Mouse (Mus musculus): Measurements from ENCODE around the gene Cpeb4.
"Not testable (repeated sequence)": the region's sequence is repeated elsewhere in the genome, so short reads cannot be mapped to it uniquely, and the experiment has no call there.

Cpeb4 gene

DNA sequence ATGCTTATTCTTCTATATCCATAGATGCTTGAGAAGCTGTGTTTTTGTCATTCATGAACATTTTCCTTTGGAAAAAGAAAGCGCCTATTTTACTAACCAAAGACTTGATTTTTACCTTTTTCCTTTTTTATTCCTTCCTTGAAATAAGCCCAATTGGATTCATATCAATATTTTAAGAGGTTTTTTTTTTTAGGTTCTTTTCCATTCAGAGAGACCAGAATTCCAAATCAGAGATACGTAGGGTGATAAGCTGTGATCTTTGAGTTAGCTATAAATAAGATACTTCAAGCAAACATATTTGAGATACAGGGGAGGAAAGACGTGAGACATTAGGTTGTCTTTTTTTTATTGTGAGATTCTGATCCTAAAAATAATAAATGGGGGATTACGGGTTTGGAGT lies at the start of gene Cpeb4:
Gene Cpeb4, plus strand, starts transcription at position 301 of the 400 bp plus-strand sequence.
- no peak for DNase-seq (ENCODE audit: extremely low read depth, low read depth, low spot score)

DNA sequence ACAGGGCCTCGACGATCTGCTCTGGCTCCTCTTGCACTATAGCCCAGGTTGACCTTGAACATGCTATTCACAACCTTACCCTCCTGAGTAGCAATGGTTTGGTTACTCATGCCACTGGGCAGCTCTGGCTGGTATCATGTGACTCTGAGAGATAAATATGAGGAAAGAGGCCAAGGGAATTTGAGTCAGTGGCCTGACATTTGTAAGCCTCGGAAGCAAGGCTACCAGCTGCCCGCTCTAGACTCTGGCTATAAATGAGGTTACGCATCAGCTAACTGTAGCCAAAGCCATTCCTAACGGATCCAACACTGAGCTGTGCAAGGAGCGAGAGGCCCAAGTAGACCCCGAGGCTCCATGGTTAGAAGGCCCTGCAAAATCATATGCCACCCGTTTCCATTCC lies 49.5 kb upstream of the Cpeb4 start:
- no peak for DNase-seq (ENCODE audit: extremely low read depth, low read depth, low spot score)

DNA sequence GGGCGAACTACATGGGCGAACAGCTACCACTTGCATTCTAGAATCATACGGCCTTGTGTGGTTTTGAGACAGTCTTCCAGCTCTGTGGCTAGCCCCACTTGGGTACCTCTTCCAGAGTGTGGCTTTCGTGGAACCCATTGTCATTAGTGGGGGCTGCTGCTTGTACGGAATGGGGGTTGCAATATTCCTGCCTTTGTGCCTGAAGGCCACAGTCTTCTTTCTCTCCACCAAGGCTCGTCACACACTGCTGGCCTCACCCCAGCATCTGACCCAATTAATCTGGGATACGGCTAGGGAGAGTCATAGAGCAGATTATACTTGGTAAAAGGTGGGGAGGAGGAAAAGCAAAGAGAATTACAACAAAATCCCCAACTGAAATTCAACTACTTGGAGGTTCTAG lies 48.5 kb upstream of the Cpeb4 start:
- DNase-seq (ENCODE audit: extremely low read depth, low read depth, low spot score) = no peak

DNA sequence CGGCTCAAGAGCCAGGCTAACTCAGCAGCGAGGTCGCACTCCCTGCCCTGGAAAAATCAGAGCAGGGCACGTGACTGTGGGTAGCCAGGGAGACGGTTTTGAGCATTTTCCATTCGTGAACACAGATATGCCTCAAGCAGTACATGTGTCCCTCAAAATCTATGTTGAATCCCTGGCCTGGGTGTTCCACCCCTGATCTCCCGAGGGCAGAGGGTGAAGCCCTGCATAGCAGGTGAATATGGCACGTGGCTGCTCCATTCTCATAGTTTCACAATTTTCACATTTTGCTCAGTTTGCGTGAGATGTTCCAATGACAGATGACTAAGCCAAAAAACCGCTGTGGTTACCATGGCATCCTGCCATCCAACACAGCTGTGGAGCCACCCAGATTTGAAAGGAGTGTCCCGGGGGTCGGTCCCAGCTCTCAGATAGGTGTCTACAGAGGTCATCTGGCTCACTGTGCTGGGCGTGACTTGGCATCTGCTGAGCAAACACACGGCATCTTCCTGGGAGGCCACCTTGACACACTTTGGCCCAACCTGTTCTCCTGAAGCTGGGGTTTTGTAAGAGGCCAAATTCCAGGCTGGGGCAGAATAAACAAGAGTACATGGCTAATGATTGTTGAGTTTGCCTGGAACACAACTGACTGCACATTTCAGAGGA lies 47.4 kb upstream of the Cpeb4 start:
- DNase-seq (ENCODE audit: extremely low read depth, low read depth, low spot score) = peak; percentile 71

DNA sequence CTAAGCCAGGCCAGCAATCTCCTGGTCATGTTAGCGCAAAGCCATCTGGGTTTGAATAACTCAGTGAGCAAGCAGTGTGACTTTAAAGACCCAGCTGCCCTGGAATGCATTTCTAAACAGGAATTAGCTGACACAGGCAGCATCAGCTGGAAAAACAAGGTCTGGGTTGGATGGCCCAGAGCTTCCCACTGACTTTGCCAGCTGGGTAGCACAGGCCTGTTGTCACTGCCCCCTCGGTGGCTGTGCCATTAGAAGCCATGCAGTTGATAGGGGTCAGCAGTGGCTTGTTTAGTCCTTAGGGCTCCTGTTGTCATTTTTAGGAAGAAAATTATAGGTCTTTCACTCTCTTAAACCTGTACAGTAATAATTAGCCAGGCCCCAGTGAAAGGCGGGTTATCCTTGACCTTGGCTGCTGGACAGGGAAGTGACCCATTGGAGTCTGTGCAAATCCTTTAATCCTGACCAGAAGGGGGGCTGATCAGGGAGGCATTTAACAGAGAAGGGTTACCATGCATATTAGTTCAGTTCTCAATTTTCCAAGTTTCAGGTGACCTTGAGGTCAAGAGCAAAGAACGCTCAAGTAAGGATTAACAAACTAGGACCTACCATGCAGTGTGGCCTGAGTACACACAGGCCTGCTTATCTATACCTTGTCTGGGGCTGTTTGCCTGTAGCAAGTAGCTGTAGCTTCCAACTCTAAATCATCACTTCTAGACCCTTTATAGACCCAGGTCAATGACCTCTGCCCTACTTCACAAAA lies 43.8 kb upstream of the Cpeb4 start:
- no peak for DNase-seq (ENCODE audit: extremely low read depth, low read depth, low spot score)

DNA sequence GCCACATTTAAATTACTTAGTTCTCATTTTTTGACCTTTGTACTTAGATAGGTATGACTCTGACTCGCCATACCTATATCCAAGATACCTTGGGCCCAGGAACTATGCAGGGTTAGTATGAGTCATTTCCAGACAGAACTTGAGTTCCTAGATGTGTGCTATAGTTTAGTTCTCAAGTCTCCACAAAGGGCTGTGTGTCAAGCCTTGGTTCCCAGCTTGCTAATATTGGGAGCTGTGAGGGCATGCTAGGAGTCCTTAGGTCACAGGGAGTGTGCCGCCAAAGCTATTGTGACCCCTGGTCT lies 43.3 kb upstream of the Cpeb4 start:
- no peak for DNase-seq (ENCODE audit: extremely low read depth, low read depth, low spot score)

DNA sequence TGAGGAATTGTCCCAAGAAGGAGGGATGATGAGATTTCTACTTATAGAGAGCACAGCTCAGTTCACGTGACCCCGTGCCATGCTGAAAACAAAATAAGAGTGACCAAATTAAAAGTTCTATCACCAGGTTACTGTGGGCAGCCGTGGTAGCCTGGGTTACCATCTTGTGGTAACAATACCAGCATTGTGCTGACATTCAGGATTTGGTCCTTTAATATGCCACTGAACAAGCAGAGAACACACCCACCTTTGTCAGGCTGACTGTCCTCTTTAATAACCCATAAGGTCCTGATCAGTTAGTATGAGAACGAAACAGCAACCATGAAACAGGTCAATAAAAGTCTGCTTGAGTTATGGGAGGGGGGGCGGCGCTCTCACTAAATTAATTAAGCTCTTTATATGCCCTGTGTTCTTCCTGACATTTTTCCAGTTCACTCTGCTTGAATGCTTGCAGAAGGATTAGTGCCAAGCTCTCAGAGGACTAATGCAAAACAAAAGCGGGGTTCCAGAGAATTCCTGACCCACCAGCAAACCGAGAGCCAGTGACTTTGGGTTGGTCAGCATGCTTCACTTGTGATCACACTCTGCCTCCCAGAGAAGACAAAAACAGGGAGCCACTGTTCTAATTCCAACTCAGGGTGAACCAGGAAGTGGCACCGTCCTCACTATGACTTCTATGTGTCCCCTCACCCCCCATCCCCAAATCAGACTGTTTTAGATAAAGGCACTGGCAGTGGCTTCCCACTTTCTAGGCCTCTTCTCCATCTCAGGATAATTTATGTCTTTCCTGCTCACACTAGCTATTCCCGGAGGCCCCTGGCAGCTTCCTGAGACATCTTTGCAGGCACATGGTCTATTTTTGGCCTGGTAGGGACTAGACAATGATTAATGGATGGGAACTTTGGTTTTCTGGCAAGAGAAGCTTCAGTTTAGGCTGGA lies 41.5 kb upstream of the Cpeb4 start:
- DNase-seq (ENCODE audit: extremely low read depth, low read depth, low spot score) = no peak

DNA sequence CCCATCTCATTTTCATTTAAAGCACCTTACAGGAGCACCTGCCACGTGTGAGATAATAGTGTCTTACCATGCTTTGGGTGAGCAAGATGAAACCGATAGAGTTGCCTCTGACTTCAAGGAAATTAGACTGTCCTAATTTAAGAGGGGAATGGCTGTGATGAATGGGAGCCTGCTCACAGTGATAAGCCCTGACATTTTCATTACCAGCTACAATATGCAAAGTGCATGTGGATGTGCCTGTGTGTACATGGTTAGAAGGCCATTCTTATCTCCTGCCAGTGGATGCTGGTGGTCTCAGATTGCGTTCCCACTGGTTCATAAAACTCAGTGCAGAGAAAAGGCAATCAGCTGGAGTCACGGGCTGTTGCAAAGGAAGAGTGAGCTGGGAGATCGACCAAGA lies 40.6 kb upstream of the Cpeb4 start:
- DNase-seq (ENCODE audit: extremely low read depth, low read depth, low spot score) = no peak

DNA sequence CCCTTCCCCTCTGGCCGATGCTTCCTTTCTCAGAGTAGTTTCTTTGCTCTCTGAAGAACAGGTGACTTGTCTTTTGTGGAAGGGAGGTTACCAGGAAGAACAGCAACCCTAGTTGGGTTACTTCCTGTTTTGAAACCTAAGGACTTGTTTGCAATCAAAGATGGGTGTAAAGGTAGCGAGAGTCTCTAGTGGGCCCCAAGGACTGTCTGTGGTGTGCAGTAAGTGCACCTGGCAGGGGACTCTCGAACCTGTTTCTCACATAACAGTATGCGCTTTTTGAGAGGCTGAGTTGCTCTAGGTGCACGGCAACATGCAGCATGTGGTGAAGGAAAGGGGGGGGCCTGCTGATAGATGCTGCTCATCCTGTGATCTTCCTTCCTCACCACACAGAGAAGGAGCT lies 40.0 kb upstream of the Cpeb4 start:
- no peak for DNase-seq (ENCODE audit: extremely low read depth, low read depth, low spot score)

DNA sequence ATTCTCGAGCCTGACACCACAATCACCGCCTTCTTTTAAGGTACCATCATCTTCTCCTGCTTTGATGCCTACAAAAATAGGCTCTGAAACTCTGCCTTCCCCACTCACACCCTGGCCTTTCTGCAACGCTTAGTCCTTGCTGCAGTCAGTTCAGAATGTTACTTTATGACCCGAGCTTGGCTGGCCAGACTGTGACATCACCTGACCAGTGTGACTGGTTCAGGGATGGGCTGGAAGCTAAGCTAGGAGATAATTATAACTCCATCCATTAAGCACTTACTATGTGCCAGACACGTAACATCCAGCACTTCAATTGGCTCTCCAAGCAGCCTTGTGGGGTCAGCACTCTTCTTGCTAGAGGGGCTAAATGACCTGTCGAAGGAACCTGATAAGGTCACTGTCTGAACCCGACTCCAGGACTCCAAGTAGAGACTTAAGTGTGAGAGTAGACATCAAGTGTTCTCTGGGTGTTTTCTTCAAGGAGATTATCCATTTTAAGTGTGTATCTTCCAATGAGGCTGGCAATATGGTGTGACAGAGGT lies 39.5 kb upstream of the Cpeb4 start:
- DNase-seq (ENCODE audit: extremely low read depth, low read depth, low spot score) = no peak

DNA sequence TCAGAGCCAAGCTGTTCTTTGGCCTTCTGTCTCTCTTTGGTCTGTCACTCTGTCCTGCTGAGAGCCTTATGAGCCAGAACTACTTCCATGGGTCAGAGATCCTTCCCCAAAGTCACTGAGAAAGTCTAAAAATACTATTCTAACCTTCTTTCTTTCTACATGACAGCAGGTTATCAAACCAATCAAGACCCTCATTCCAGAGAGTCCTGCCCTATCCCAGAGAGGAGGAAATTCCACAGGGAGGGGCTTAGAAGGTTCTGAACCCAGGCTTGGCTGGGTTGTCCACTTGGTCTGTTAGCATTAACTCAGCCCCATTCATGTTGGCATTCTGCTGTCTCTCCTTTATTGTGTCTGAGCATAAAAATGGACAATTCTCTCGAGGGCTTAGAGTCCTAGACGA lies 38.5 kb upstream of the Cpeb4 start:
- no peak for DNase-seq (ENCODE audit: extremely low read depth, low read depth, low spot score)

DNA sequence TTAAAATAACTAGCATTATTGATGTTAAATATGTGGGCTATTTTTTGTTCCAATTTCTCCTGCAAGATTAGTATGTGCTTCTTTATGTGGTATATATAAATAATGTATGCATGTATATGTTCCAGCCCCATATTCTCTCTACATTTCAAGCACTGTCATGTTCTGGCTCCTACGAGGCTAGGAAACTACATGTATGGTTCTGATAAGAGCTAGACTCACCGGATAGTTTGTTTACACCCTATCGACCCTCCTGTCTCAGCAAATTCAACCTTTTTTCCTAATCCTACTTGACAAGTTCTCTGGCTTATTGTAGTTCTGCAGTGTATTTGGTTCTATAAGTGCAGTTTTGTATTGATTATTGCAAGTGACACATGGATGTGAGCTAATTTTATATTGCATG lies 36.7 kb upstream of the Cpeb4 start:
- no peak for DNase-seq (ENCODE audit: extremely low read depth, low read depth, low spot score)

DNA sequence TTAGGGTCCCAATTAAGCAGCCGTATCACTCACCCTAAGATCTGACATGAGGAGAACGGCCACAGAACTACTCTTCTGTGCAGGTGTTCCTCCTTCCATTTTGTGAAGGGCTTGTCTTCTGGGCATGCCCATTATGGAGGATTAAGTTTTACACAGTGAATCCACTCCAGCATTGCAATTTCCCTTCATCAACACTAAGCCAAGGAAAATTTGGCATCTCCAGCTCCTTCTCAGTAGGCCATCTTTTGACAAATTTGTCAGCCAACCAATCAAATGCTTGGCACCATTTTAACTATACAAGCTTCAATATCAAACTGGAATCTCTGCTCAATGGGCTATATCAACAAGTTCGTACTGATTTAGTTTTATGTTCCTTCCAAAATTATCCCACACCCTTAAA lies 34.8 kb upstream of the Cpeb4 start:
- no peak for DNase-seq (ENCODE audit: extremely low read depth, low read depth, low spot score)

DNA sequence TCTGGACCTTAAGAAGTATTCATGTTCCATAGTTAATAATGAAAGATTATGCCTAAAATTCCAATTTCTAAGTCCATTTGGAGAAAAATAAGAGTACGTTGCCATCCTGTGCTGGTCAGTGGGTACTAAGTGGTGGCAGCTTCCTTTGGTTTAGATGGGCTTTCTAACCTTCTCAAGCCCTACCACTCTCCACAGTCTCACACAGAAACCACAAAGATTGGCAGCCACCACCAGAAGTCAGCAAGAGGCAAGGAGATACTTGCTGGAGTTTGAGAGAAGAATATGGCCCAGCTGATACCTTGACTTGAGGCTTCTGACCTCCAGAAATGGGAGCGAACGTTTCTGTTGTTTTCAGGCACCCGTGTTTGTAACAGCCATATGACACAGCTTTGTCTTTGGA lies 34.3 kb upstream of the Cpeb4 start:
- no peak for DNase-seq (ENCODE audit: extremely low read depth, low read depth, low spot score)

DNA sequence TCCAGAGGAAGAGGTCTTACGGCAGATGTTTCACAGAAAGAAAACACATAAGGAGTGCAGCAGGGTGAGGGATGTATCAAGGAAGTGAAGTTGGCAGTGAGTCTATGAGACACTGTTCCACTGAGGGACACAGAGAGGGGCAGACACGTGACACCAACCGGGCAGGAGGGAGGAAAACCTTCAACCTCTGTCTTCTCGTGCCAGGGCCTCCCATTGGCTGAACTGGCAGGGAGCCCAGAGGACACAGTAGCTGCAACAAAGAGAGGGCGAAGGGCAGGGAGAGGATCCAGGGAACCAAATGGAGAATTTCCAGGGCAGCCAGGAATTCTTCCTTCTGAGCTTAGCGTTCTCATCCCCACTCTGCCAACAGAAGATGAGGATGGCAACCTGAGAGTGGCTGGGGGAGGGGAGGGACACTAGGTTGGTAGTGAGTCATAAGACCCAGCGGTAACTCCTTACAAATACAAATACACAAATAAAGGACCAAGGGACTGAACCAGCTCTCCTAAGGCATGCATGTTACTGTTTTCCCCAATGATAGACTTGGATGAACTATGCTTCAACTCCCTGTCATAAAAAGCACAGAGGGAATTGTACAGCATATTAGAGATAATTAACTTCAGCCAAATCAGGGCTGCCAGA lies 33.4 kb upstream of the Cpeb4 start:
- DNase-seq (ENCODE audit: extremely low read depth, low read depth, low spot score) = no peak

DNA sequence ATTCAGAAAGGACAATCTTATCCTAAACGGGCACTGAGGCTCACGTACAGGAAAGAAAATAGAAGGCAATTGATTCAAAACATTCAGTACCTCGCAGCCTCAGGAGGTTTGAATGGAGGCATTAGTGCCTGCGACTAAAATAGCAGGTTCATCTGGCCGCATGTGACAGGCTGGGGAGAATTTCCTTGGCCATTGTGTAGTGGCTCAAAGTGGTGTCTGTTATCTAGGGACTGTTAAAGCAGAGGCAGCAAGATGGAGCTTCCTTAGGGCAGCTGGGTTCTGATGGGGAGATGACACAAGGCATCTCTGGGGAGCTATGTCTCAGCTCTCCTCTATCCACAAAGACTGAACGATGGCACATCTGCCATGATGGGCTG lies 32.9 kb upstream of the Cpeb4 start:
- DNase-seq (ENCODE audit: extremely low read depth, low read depth, low spot score) = no peak

DNA sequence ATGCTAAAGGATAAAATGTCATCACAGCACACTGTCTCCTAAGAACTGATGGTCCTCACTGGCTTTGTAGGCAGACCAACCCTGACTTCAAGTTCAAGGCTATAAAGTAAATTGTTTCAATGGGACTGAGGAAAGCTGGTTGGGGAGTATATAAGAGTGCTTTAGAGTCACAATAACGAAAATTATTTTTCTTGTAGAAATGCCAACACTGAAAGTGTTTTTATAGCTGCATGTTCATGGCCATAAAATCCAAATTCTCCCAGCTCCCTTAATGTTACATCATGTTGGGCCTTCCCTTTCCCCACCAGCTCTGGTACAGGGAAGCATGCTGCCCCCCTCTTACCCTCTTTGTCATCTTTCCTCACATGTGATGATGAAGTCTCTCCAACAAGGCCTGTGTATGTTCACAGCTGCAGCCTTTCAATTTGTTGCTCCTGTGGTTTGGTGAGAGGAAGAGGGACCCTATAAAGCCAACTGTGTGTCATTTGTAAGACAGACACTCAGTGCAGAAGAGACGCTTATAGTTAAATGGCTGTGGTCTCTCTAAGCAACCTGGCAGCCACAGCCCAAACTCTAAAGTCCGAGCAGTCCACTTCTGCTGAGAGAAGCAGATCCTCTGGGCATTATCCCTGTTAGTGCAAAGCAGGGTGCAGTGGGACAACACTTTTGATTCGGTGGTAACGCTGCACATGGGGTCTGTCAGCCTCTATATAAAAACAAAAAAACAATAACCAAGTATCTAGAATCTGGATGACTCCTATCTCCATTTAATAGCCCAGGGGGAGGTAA lies 29.6 kb upstream of the Cpeb4 start:
- DNase-seq (ENCODE audit: extremely low read depth, low read depth, low spot score) = no peak

DNA sequence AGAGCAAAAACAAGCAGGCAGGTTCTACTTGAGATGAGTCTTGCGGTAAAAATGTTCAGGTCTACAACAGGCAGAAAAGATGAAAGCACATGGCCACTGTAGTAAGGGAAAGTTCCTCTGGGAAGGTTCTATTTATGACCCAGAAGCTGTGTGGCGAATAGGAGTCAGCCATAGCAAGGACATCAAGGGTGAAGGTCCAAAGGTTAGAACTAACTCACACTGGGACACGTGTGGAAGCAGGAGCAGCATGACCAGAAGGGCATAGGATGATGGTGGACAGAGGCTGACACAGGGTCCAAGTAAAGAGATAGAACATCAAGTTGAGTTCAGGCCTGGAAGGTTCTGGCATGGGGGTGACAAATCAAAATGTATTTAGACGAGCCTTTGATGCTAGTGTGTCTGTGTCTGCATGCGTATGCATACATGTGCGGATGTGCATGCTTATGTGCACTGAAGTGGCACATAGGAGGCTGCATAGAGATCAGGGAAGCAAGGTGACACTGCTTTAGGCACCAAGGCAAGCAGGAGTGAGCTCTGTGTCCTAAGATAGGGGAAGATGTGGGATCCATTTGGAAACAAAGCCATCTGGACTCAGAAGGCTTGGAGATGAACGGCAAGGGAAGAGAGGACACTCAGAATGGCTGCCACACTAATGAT lies 28.7 kb upstream of the Cpeb4 start:
- DNase-seq (ENCODE audit: extremely low read depth, low read depth, low spot score) = no peak

DNA sequence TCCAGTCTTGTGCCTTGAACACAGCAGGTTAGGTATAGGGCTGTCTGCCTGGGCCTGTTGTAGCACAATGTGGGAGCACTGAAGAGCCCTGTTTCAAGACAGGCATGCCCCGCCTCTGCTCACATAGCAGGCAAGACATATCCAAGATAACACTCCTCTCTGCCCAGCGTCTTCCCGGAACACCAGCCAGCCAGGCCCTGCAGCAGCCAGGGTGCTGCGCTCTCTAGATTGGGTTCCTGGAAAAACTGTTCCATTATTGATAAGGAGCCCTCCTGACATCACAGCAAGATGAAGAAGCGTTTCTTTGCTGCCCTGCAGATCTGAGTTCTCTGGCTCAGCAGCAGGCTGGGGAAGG lies 28.2 kb upstream of the Cpeb4 start:
- DNase-seq (ENCODE audit: extremely low read depth, low read depth, low spot score) = no peak

DNA sequence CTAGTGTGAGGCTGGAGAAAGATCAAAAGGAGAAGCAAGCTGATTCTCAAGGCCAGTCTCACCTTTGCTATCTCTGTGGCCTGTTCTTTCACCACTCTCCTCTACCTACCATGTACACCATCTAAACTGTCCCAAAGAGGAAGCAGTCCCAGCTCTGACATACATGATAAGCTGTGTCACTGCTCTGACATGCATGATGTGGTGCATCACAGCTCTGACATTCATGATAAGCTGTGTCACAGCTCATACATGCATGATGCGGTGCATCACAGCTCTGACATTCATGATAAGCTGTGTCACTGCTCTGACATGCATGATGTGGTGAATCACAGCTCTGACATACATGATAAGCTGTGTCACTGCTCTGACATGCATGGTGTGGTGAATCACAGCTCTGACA lies 26.9 kb upstream of the Cpeb4 start:
- not testable (repeated sequence) for DNase-seq (ENCODE audit: extremely low read depth, low read depth, low spot score)
